Mouse (Mus musculus) layer of hippocampus, adult 8-10 months (tissue): ENCODE results near the gene Fcgr1. TPM values are rescaled to one million over a fixed set of nuclear protein-coding genes. Genes with fewer than 3 reads are reported as not detected.
A peak's percentile ranks its signal among the peaks of the same experiment; 100 is the strongest.
"Not testable (repeated sequence)": the region's sequence is repeated elsewhere in the genome, so short reads cannot be mapped to it uniquely, and the experiment has no call there.

Source experiments
- DNase-seq, 2 experiments: peaks; one replicate each; pipeline ENCODE4 v3.0.0; 2022; ENCODE audit warnings: low spot score in 2 of 2
- total RNA-seq, 4 experiments: library from RNA; stranded (reverse); gene quantifications; 2 replicates each; pipeline ENCODE4 v1.2.4; 2022

The Fcgr1 gene
- total RNA-seq, 4 experiments from 2014 or later = 2.5 to 9.1 (median 5.3) TPM

DNA sequence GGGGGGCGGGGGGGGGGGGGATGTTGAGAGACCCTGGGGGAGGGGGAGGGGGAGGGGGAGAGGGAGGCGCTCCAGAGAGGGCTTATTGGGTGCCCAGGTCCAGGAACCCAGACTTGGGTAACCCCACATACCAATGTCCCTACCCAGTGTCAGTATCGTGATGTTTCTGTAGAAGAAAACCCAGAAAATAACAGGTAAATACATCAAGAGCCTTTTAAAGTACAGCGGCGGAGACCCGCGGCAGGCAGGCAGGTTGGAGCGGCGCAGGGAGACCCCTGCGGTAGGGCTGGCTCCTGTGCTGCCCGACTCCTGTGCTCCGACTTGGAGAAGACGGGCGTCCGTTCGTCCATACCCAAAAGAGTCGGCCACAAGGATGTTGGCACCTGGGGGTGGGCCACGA is 33.9 kb upstream of the Fcgr1 start:
- no peak for DNase-seq

DNA sequence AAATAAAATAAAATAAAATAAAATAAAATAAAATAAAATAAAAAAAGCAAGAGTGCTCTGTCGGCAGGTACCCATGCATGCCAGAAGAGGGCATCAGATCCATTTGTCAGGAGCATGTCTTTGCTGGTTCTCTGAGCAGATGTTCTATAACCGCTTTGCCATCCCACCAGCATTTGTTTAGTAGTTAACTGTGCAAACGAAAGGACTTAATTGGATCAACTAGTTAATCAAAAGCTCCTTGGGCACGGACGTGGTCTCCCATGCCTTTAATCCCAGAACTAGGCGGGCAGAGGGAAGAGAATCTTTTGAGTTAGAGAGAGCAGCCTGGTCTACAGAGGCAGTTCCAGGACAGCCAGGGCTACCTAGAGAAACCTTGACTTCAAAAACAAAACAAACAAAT is 33.4 kb upstream of the Fcgr1 start:
- DNase-seq = no peak

DNA sequence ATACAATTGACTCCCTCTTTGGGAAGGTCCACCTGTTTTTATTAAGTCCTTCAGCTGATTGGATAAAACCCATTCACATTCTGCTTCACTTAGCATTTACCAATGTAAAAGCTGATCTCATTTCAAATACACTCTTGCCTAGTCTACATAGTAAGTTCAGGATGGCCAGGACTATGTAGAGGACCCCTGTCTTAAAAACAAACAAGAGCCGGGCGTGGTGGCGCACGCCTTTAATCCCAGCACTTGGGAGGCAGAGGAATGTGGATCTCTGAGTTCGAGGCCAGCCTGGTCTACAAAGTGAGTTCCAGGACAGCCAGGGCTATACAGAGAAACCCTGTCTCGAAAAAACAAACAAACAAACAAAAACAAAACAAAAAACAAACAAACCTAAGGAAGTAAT is 30.0 kb upstream of the Fcgr1 start:
- not testable (repeated sequence) for DNase-seq

DNA sequence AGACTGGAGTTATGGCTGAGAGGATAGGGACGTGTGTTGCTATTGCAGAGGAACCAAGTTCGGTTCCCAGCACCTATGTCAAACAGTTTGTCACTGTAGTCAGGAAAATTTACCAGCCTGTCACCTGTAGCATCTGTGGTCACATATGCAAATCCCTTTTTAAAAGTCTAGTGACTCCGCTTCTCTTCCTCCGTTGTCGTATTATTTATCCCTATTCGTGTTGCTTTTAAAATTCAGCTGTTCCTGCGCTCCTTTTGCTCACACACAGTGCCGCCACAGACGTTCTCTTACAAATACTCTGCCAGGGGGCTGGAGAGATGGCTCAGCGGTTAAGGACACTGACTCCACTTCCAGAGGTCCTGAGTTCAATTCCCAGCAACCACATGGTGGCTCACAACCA is 28.8 kb upstream of the Fcgr1 start:
- no peak for DNase-seq

DNA sequence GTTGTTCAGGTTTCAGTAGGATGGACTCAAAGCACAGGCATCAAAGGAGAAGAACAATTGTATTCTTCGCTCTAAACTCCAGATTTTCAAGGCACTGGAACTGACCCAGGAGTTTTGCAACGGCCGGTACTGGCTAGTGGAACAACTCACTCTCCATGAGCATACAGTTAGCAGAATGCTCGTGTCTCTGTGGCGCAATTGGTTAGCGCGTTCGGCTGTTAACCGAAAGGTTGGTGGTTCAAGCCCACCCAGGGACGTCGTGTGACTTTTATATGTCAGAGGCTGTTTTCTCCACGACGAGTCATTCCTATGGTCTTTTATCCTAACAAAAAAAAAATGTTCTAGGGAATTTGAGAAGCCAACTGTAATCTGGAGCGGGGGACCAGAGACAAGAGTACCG is 28.1 kb upstream of the Fcgr1 start:
- no peak for DNase-seq

- not testable (repeated sequence) for DNase-seq
Observed at GRCm38 (mm10) chr3:96320003-96320402, 26.2 kb upstream of the Fcgr1 start.

GRCm38 (mm10) chr3:96312341-96313098 is 18.8 kb upstream of the Fcgr1 start:
- peak; percentile 17 for DNase-seq

DNA sequence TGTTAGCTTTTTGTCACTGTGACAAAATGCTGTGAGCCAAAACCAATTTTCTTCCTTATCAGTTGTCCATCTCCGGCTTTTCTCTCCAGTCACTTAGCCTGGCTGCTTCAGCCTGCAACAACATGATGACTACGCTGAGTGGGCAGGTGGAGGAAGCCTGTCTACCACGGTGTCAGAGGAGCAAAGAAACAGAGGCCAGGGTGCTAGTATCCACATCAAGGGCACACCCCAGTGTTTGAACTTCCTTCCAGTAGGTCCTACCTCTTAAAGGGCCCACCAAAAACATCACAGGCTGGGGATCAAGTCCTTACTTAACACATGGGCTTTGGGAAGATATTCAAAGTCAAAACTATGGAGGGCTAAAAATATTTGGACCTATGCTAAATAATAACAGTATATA is 15.7 kb upstream of the Fcgr1 start:
- DNase-seq = no peak

- no peak for DNase-seq
Observed at GRCm38 (mm10) chr3:96306506-96306905, 12.7 kb upstream of the Fcgr1 start.

- DNase-seq = no peak
Observed at GRCm38 (mm10) chr3:96302076-96302475, 8.3 kb upstream of the Fcgr1 start.

DNA sequence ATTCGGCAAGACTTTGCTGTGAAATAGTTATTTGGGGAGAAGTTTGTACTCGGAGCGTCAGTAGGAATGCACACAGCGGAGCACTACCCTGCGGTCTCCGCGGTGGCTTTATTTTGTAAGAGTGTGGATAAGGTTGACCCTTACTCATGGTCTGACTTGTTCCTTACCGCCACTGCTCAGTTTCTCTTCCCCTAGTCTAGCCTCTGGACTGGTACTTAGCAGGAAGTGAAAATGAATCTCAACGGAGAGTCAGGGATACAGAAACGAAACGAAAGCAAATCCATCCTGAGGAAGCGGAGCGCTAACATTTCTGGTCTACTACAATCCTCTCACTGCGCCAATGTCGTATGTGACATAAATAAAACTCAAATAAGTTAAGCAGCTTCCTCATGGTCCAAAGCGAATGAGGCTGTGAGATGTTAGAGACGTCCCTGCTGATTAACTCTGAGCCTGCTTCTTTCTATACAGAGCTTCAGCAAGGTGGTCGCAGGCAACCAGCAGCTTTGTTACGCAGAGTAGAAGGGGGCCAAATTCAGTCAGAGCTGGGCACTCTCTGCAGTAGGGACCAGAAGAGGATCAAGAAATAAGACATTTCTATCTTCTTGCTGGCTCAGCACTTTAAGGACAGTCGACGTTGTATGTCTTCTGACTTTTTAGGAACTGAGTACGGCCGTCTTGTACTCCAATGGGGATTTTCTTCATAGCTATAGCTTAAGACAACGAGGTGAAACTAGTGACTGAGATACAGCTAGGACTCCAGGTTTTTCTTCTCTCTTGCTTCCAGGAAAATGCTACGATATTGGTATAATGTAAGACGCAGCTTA is 7.1 kb upstream of the Fcgr1 start:
- no peak for DNase-seq

- DNase-seq = no peak
Observed at GRCm38 (mm10) chr3:96299562-96299961, 5.8 kb upstream of the Fcgr1 start.

- DNase-seq = no peak
Observed at GRCm38 (mm10) chr3:96298360-96298759, 4.6 kb upstream of the Fcgr1 start.

DNA sequence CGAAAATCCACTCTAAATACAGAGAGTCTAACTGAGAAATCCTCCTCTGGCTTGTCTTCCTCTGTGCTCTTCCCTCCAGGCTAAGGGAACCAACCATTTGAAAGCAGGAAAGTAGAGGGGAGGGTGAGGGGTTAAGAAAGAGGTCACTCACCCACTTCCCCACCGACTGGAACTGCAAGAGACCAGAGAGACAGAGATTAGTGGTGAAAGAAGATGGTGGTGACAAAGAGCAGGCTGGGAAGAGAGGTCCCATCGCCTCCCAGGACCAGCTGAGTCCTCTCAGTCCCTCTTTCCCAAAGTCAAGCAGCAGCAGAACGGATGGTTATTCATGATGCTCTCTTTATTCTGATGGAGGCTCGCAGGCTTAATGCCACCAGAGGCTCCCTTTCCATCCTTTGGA is 401 bp downstream of the Fcgr1 start:
- DNase-seq = no peak

GRCm38 (mm10) chr3:96292641-96293040 is 1.1 kb downstream of the Fcgr1 start:
- no peak for DNase-seq

- not testable (repeated sequence) for DNase-seq
Observed at GRCm38 (mm10) chr3:96290727-96291126, 3.0 kb downstream of the Fcgr1 start.

- DNase-seq = no peak
Observed at GRCm38 (mm10) chr3:96289201-96289600, 4.6 kb downstream of the Fcgr1 start.

- not testable (repeated sequence) for DNase-seq
Observed at GRCm38 (mm10) chr3:96287334-96287733, 6.4 kb downstream of the Fcgr1 start.

DNA sequence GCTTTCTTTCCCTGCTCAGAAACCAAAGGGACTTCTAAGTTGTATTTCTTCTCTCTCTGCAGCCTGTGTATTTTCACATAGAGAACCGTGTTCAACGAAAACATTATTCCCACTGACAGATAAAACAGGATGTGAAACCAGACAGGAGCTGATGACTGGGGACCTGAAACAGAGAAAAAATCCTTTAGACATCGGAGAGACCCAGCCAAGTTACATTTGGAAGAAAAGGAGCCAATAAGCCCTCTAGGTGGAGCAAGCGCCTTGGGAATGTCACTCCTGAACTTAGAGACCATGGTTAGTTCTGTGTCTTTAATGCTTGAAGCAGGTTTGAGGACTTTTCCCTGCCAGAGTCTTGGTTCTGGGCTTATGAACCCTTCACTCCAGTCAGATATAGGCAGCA is 9.3 kb downstream of the Fcgr1 start:
- DNase-seq = no peak

- no peak for DNase-seq
Observed at GRCm38 (mm10) chr3:96280660-96281059, 13.1 kb downstream of the Fcgr1 start.

- peak; percentile 91 to 94 for DNase-seq
Observed at GRCm38 (mm10) chr3:96277800-96278624, 15.8 kb downstream of the Fcgr1 start.

GRCm38 (mm10) chr3:96277428-96277799 is 16.4 kb downstream of the Fcgr1 start:
- peak in 1 of 2 experiments; percentile 35 for DNase-seq
